In the genomic region with DNA sequence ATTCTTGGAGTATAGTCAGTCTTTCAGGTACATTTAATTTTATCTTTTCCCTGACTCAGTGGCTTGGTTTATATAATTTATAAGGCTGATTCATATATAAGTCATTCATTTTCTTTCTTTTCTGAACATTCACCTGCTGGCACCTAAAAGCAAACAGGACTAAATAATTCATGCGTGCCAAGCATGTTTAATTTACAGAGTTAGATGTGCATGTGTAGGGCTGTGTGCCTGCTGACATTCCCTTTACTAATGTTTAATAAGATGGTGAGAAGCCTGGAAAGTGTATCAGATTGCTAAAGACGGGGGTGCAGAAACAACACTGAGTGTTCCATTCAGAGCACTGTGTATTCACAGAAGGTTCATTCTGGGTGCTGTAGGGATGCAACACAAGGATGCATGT, we compare ENCODE assay signal across 21 mouse cellular contexts.
"Had no signal": no experiment of that assay in that cellular context is flagged by ENCODE, and none has a peak within 500 bp of the region (broad histone marks: within the 10 kb centered on the region; RNA-seq: fewer than 3 reads in every experiment).

No protein-coding gene starts in this region.

- ATAC-seq: inflammation-experienced regulatory T-cells, adult 6 months; intestine, embryonic 16.5 days; liver, postnatal 0 days had no signal

- H3K4me1 ChIP-seq: lung, embryonic 15.5 days; megakaryocyte, embryonic 14.5 days; midbrain, embryonic 12.5 days; stomach, embryonic 15.5 days had no signal

- H3K4me3 ChIP-seq: layer of hippocampus, adult 2 months; left cerebral cortex, adult 2 months; lung, embryonic 15.5 days; megakaryocyte, embryonic 14.5 days; midbrain, embryonic 12.5 days; stomach, embryonic 15.5 days had no signal

- H3K9me3 ChIP-seq: lung, embryonic 15.5 days; megakaryocyte, embryonic 14.5 days; midbrain, embryonic 12.5 days; stomach, embryonic 15.5 days had no signal

- DNase-seq: kidney, adult 18-20 months; kidney, adult 9 months; kidney, postnatal 14 days; kidney, postnatal 4 days; layer of hippocampus, adult 9-11 months; liver, postnatal 0 days; lung, postnatal 10 days; lung, postnatal 36 days; right cerebral cortex, postnatal 25 days; spleen, adult 18-20 months; thymus, postnatal 36 days had no signal

- H3K9ac ChIP-seq: liver, embryonic 14.5 days; liver, postnatal 0 days; lung, embryonic 15.5 days; midbrain, embryonic 12.5 days; stomach, embryonic 15.5 days had no signal

- H3K36me3 ChIP-seq: lung, embryonic 15.5 days; midbrain, embryonic 12.5 days; stomach, embryonic 15.5 days had no signal

- H3K27me3 ChIP-seq: lung, embryonic 15.5 days; megakaryocyte, embryonic 14.5 days; midbrain, embryonic 12.5 days; stomach, embryonic 15.5 days had no signal

- H3K4me2 ChIP-seq: liver, embryonic 11.5 days; lung, embryonic 15.5 days; midbrain, embryonic 12.5 days; stomach, embryonic 15.5 days had no signal

- H3K27ac ChIP-seq: layer of hippocampus, adult 2 months; left cerebral cortex, adult 2 months; liver, embryonic 14.5 days; lung, embryonic 15.5 days; midbrain, embryonic 12.5 days; stomach, embryonic 15.5 days had no signal
